Mouse (Mus musculus): ENCODE measurements around the gene Ctdnep1.

- TF ChIP-seq POLR2A (IDR thresholded peaks at IDR 0.05; ENCODE audit: borderline replicate concordance, low read depth, low read length) (0 out of 2 replicates have a peak, but pooled peaks have one; percentile 42), CTCF (IDR thresholded peaks at IDR 0.05; ENCODE audit: low read depth, low read length) (no peak)
Observed at GRCm38 (mm10) chr11:69995391-69995960, 14.5 kb downstream of the Ctdnep1 start, which contains the start of gene Phf23.
